Mouse (Mus musculus): ENCODE data around the gene Cyp2a5. TPM values are rescaled to one million over a fixed set of nuclear protein-coding genes. Genes with fewer than 3 reads are reported as not detected.

Cyp2a5 gene
- polyA plus RNA-seq (2021; fragmentation: Nextera tagmentation), result 0.33 TPM in 1 of 2 replicates, not detected in the other
- long read RNA-seq, experiment 1, result 0 reads
- long read RNA-seq, experiment 2, result 0 reads

DNA sequence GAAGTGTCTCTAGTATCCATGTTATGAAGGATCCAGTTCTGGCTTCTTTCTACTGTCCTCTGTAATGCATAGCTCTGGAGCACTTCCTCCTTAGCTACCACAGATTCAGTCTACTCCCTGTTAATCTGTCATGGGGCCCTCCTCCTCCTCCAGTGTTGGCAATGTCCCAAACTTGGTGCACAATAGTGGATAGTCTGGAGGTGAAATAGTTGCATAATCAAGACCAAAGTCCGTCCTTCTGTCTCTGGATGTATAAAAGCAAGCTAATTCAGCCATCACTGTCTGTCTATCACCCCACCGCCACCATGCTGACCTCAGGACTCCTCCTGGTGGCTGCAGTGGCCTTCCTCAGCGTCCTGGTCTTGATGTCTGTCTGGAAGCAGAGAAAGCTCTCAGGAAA lies at the start of gene Cyp2a5:
Gene Cyp2a5, plus strand, starts transcription at position 247 of the 400 bp plus-strand sequence.

DNA sequence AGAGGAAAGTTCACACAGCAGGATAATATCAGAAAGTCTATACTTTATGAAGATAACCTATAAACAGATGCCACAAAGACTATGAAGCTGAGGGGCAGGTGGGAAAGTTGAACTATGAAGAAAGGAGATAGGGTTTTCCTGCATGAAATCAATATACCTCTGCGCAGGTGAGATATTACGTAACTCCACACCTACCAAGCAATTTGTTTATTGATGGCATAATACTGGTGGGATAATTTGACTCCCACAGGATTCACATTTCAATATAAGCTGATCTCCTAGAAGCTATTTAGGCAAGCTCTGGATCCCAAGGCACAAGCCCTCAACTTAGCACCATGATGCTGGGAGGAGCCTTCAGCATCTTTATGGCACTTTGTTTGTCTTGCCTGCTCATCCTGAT lies 26.5 kb upstream of the Cyp2a5 start, which contains the start of gene Cyp2g1:
Gene Cyp2g1, plus strand, starts transcription at position 301 of the 400 bp plus-strand sequence.

Other genes starting within 250 kb of the Cyp2a5 start
- not detected in 2 replicates for gene Vmn1r185, start 216.8 kb upstream of the Cyp2a5 start, polyA plus RNA-seq (2021; fragmentation: Nextera tagmentation)
- gene Cyp2b23, start 148.9 kb upstream of the Cyp2a5 start, polyA plus RNA-seq (2021; fragmentation: Nextera tagmentation), result not detected in 2 replicates
- not detected in 2 replicates for gene Cyp2b19, start 78.2 kb upstream of the Cyp2a5 start, polyA plus RNA-seq (2021; fragmentation: Nextera tagmentation)
- not detected in 2 replicates for gene Cyp2g1, start 26.4 kb upstream of the Cyp2a5 start, polyA plus RNA-seq (2021; fragmentation: Nextera tagmentation)
- not detected in 2 replicates for gene Cyp2a22, start 104.1 kb downstream of the Cyp2a5 start, polyA plus RNA-seq (2021; fragmentation: Nextera tagmentation)
- not detected in 2 replicates for gene Cyp2a12, start 193.8 kb downstream of the Cyp2a5 start, polyA plus RNA-seq (2021; fragmentation: Nextera tagmentation)

Measured in layer of hippocampus, adult 6 months (tissue).